Mouse (Mus musculus) hindbrain, embryonic 15.5 days (tissue): ENCODE results near the gene Rab10. TPM values are rescaled to one million over a fixed set of nuclear protein-coding genes. Genes with fewer than 3 reads are reported as not detected.

Experiments used
- ATAC-seq: fragments of 200-750 bp; cut with Nextera tagmentation; 2 replicates; pipeline ENCODE4 v1.8.0; 2017; ENCODE audit warnings: low read depth, moderate number of reproducible peaks, moderate TSS enrichment; ENCODE audit not compliant: low FRiP score
- H3K27ac ChIP-seq: fragments of 300-500 bp; sonication (generic); replicated peaks from 2 replicates; pipeline ENCODE4 v1.5.1; 2015; ENCODE audit warnings: mild to moderate bottlenecking, inconsistent platforms
- H3K27me3 ChIP-seq: fragments of 300-500 bp; sonication (generic); 2 replicates; pipeline ENCODE4 v1.6.1; 2015; ENCODE audit warnings: control low read depth, inconsistent platforms
- H3K36me3 ChIP-seq: fragments of 300-500 bp; sonication (generic); 2 replicates; pipeline ENCODE4 v1.6.1; 2015; ENCODE audit warnings: control low read depth, inconsistent platforms
- H3K4me1 ChIP-seq: fragments of 300-500 bp; sonication (generic); replicated peaks from 2 replicates; pipeline ENCODE4 v1.6.1; 2015; ENCODE audit warnings: control low read depth, inconsistent platforms
- H3K4me2 ChIP-seq: fragments of 300-500 bp; sonication (generic); 2 replicates; pipeline ENCODE4 v1.6.1; 2015; ENCODE audit warnings: moderate library complexity, mild to moderate bottlenecking, inconsistent platforms
- H3K4me3 ChIP-seq: fragments of 300-500 bp; sonication (generic); 2 replicates; pipeline ENCODE4 v1.5.1; 2015; ENCODE audit warnings: mild to moderate bottlenecking, inconsistent platforms
- H3K9ac ChIP-seq: fragments of 300-500 bp; sonication (generic); 2 replicates; pipeline ENCODE4 v1.6.1; 2015; ENCODE audit warnings: inconsistent platforms
- H3K9me3 ChIP-seq: fragments of 300-500 bp; sonication (generic); 2 replicates; pipeline ENCODE4 v1.6.1; 2016; ENCODE audit warnings: control low read depth, inconsistent platforms
- WGBS: fragments of 180-500 bp; shearing (Covaris S2); methylation state at CpG from one replicate; pipeline ENCODE4 v1.1.7; 2015; 5-methylcytosine and 5-hydroxymethylcytosine counted together
- polyA plus RNA-seq: library from polyadenylated mRNA; unstranded; fragments of >200 nt; fragmentation: Nextera tagmentation; extraction: Ambion mirVana; gene quantifications from 2 replicates; pipeline ENCODE4 v1.2.1, GENCODE M21; 2015

The Rab10 gene
- polyA plus RNA-seq, 1 experiment from 2014 or later = 161 TPM

DNA sequence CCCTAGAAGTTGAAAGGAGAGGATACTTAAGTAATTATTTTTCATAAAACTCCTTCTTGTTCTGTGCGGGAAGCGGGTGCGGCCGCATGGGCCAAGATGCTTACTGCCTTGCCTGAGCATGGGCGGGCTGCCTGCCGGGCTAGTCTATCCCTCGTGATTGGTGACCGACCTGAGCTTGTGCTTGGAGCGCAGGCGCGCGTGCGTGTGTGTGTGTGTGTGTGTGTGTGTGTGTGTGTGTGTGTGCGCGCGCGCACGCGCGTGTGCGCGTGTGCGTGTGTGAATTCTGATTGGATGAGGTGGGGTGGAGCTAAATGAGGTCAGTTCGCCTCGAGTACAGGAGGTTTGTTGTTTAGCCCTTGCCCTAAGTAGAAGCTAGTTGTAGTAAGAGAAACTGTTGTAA, 48.2 kb downstream of the Rab10 start:
- H3K27ac ChIP-seq = no peak overlapping the region
- no peak for ATAC-seq
- no peaks in the 10 kb centered on the region for H3K4me1 ChIP-seq
- H3K36me3 ChIP-seq = 0 out of 2 replicates have a peak, but pooled peaks cover 9% of the 10 kb centered on the region
- no peaks in the 10 kb centered on the region for H3K27me3 ChIP-seq
- no peak overlapping the region for H3K4me2 ChIP-seq
- 99% methylated on average over 25 of the region's 25 CpGs for WGBS
- no peak overlapping the region for H3K4me3 ChIP-seq
- H3K9ac ChIP-seq = no peak overlapping the region
- no peaks in the 10 kb centered on the region for H3K9me3 ChIP-seq

DNA sequence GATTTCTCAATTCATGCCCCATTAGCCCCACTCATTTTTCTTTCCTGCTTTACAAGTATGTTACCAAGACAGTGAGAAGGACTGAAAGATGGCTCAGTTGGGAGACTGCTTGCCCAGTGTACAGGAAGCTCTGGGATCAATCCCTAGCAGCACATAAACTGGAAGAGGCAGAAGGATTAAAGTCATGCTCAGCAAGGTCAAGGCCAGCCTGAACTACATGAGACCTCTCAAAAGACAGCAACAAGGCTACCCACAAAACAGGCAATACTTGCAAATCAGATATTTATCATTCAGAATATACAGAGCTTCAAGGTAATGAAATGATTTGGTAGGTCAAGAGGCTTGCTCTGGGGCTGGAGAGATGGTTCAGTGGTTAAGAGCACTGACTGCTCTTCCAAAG, 53.8 kb downstream of the Rab10 start:
- Histone ChIP-seq H3K9ac (no peak overlapping the region), H3K27me3 (no peaks in the 10 kb centered on the region), H3K36me3 (peaks cover 21% of the 10 kb centered on the region), H3K4me2 (no peak overlapping the region), H3K4me3 (no peak overlapping the region), H3K27ac (no peak overlapping the region), H3K9me3 (no peaks in the 10 kb centered on the region), H3K4me1 (no peaks in the 10 kb centered on the region)
- ATAC-seq = no peak

DNA sequence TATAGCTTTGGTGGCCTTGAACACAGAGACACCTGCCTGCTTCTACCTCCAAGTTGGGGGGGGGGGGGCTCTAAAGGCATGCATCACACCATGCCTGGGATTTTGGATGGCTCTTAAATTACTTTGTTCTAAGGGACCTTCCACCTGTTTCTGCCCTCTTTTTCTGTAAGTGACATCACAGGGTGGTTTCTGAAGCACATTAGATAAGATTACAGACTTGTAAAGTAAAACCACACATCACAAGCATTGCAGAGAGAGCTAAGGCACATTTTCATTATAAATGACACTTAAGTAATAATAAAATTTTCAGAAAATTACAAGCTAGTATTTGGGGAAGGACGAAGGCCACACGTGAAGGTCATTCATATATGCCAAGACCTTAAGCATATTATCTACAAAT, 54.3 kb downstream of the Rab10 start:
- H3K9ac ChIP-seq = no peak overlapping the region
- no peaks in the 10 kb centered on the region for H3K9me3 ChIP-seq
- no peak overlapping the region for H3K4me2 ChIP-seq
- peaks cover 20% of the 10 kb centered on the region for H3K36me3 ChIP-seq
- H3K4me1 ChIP-seq = no peaks in the 10 kb centered on the region
- no peaks in the 10 kb centered on the region for H3K27me3 ChIP-seq
- no peak overlapping the region for H3K27ac ChIP-seq
- WGBS = 97% methylated on average over 2 of the region's 2 CpGs
- H3K4me3 ChIP-seq = no peak overlapping the region
- no peak for ATAC-seq

DNA sequence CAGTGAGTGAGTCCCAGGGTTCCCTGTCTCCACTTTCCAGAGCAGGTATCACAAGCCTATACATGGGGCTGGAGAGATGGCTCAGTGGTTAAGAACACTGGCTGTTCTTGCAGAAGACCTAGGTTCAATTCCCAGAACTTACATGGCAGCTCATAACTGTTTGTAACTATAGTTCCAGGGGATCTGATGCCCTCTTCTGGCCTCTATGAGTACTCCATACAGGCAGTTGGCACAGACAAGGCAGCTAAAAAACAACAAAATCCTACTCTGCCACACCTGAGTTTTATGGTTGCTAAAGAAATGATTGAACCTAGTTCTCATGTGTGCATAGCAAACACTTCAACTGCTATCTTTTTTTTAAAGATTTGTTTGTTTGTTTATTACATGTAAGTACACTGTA, 56.2 kb downstream of the Rab10 start:
- H3K9me3 ChIP-seq = no peaks in the 10 kb centered on the region
- peaks cover 32% of the 10 kb centered on the region for H3K36me3 ChIP-seq
- no peak for ATAC-seq
- H3K27me3 ChIP-seq = no peaks in the 10 kb centered on the region
- no peak overlapping the region for H3K4me2 ChIP-seq
- H3K27ac ChIP-seq = no peak overlapping the region
- no peak overlapping the region for H3K9ac ChIP-seq
- no peaks in the 10 kb centered on the region for H3K4me1 ChIP-seq
- H3K4me3 ChIP-seq = no peak overlapping the region

DNA sequence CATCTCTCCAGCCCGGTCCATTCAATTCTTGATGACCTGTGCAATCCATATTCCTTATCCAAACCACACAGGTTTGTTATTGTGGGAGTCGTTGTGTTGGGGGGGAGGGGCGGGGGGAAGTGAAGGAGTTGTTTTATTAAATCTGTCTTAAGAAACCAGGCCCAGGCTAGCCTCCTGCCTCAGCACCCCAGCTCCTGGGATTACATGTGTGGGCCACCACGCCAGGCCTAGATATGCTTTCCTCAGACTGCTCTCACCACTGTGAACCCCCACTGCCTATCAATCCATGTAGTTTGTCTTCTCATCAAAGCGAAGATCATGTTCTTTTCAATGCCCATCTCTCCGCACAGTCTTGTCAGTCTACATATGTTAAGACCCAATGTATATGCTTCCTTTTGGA, 63.7 kb downstream of the Rab10 start:
- 93% methylated on average over 6 of the region's 6 CpGs for WGBS

DNA sequence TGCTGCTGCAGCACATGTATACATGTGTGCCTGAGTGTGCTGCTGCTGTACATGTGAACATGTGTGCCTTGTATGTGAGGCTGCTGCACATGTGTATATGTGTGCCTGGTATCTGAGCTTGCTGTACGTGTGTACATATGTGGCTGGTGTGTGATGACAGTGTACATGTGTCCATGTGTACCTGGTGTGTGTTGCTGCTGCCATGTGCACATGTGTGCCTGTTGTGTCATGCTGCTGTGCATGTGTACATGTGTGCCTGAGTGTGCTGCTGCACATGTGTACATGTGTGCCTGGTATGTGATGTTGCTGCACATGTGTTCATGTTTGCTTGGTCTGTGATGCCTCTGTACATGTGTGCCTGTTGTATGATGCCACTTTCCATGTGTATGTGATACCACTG, 70.2 kb downstream of the Rab10 start:
- ATAC-seq = no peak
- Histone ChIP-seq H3K4me1 (peaks cover 18% of the 10 kb centered on the region; the same call in 1 of the 2 replicates), H3K36me3 (peaks cover 25% of the 10 kb centered on the region), H3K9me3 (no peaks in the 10 kb centered on the region), H3K27ac (no peak overlapping the region), H3K27me3 (no peaks in the 10 kb centered on the region), H3K4me2 (no peak overlapping the region), H3K9ac (no peak overlapping the region), H3K4me3 (no peak overlapping the region)
- WGBS = 100% methylated on average over 1 of the region's 1 CpGs

More for the DNA sequence above, 63.7 kb downstream of the Rab10 start:
- no peak for ATAC-seq
- Histone ChIP-seq H3K9ac (no peak overlapping the region), H3K4me3 (no peak overlapping the region), H3K9me3 (no peaks in the 10 kb centered on the region), H3K4me1 (no peaks in the 10 kb centered on the region), H3K36me3 (peaks cover 23% of the 10 kb centered on the region), H3K27ac (no peak overlapping the region), H3K4me2 (no peak overlapping the region), H3K27me3 (no peaks in the 10 kb centered on the region)

DNA sequence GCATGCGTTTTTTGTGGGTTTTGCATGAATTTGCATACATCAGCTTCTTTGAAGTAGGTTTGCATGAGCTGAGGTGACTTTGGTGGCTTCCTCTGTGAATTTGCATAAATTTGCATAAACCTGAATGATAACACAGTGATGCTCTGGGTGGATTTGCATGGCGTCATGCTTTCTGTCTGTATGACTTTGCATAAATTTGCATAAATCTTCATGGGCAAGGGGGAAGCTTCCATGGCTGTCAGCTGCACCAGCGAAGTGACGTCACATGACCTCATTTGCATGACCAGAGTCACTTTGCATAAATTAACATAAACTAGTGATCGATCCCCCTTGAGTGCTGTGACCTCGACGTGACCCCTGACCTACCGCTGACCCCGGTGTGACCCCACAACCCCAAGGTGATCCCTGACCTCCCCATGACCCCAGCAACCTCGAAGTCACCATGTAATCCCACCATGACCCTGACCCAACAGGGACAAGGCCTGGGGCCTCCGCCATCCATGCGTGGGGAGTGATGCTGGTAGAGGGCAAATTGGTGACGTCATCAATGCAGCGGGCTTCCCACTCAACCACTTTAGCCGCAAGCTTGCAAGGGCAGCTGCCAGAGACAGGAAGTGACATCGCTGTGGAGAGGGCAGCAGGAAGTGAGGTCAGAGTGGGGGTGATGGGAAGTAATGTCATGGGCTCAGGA, 71.3 kb downstream of the Rab10 start:
- Histone ChIP-seq H3K9me3 (no peaks in the 10 kb centered on the region), H3K27ac (no peak overlapping the region), H3K4me3 (no peak overlapping the region), H3K27me3 (no peaks in the 10 kb centered on the region), H3K36me3 (peaks cover 25% of the 10 kb centered on the region), H3K9ac (no peak overlapping the region), H3K4me1 (peaks cover 19% of the 10 kb centered on the region; the same call in 1 of the 2 replicates), H3K4me2 (no peak overlapping the region)
- 77% methylated on average over 16 of the region's 16 CpGs for WGBS
- no peak for ATAC-seq

DNA sequence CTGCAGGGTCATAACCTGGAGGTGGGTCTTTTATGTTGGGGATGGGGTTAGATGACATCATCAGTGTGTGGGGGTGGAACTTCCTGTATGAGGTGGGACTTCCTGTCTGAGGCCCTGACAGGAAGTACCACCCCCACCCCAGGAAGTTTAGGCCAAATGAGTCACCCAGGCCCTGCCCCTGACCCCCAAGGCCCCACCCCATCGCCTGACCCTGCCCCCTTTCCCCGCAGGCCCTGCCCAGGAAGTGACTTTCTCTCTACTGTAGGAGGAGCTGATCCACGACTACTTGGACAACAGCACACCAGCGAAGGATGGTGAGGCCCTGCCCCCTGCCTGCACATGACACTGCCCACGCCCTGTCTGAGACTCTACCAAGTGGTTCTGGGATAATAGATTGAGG, 72.0 kb downstream of the Rab10 start:
- ATAC-seq = no peak
- WGBS = 55% methylated on average over 5 of the region's 5 CpGs
- Histone ChIP-seq H3K27ac (no peak overlapping the region), H3K27me3 (no peaks in the 10 kb centered on the region), H3K36me3 (peaks cover 25% of the 10 kb centered on the region), H3K4me2 (no peak overlapping the region), H3K9ac (no peak overlapping the region), H3K4me1 (peaks cover 19% of the 10 kb centered on the region; the same call in 1 of the 2 replicates), H3K4me3 (no peak overlapping the region), H3K9me3 (no peaks in the 10 kb centered on the region)

DNA sequence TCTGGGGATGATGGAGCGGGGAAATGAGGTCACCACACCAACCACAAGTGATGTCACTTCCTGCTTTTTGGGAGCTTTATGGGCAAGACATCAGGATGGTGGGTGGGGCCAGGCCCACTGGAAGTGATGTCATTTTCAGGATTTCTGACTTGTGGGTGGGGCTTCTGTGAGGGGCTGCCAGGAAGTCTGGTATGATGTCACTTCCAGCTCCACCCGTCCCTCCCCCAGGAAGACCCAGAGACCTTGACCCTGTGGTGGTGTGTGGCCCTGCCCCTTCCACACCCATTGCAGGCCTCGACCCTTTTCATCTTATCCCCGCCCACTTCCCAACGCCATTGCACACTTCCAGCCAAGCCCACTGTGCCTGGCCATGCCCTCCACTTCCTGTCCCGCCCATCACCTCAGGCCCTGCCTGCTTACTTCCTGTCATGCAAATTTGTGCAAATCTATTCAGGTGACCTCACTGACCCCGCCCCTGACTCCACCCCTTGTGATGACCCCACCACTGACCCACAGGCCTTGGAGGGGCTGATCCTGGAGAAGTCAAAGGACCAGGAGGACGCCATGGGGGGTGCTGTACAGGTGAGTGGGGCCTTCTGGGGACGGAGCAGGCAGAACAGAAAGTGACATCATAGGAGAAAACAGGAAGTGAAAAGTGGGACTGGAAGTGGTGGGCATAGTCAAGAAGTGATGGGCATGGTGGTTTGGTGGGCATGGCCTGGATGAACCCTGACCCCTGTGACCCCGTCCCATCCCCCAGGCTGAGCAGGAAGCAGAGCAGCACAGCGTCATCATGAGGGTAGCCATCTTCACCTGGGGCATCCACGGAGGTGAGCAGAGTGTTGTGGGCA, 72.7 kb downstream of the Rab10 start:
- no peaks in the 10 kb centered on the region for H3K27me3 ChIP-seq
- peak overlapping the region; percentile 51 for H3K4me2 ChIP-seq
- no peak overlapping the region for H3K9ac ChIP-seq
- peaks cover 25% of the 10 kb centered on the region for H3K36me3 ChIP-seq
- no peaks in the 10 kb centered on the region for H3K9me3 ChIP-seq
- no peak for ATAC-seq
- peaks cover 19% of the 10 kb centered on the region; the same call in 1 of the 2 replicates for H3K4me1 ChIP-seq
- 98% methylated on average over 12 of the region's 12 CpGs for WGBS
- no peak overlapping the region for H3K27ac ChIP-seq
- no peak overlapping the region for H3K4me3 ChIP-seq

DNA sequence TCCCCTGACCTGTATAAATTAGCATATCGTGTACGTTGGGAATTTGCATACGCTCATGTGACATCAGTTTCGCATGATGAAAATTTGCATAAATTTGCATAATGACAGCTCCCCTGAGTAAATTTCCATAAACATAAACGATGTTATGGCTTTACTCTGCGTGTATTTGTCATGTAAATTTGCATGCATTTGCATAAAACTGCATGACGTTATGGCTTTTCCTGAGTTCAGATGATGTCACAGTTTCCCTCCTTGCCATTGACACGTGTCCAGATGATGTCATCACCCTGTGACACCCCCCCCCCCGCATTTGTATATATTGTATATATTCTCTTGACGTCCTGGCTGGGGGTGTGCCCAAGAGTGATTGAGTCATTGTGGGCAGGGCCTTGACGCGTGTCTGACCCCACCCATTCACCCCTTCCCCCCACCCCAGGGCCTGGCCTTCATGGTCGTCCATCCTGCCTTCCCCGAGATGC, 73.6 kb downstream of the Rab10 start:
- 50% methylated on average over 14 of the region's 14 CpGs for WGBS
- no peak; the same call in 1 of the 2 replicates for ATAC-seq
- peak overlapping the region; percentile 51 for H3K4me2 ChIP-seq
- H3K9ac ChIP-seq = peak overlapping the region; percentile 51
- H3K4me3 ChIP-seq = peak overlapping the region; percentile 64
- peak overlapping the region; percentile 91 for H3K27ac ChIP-seq
- no peaks in the 10 kb centered on the region for H3K27me3 ChIP-seq
- peaks cover 19% of the 10 kb centered on the region; the same call in 1 of the 2 replicates for H3K4me1 ChIP-seq
- no peaks in the 10 kb centered on the region for H3K9me3 ChIP-seq
- H3K36me3 ChIP-seq = peaks cover 25% of the 10 kb centered on the region

DNA sequence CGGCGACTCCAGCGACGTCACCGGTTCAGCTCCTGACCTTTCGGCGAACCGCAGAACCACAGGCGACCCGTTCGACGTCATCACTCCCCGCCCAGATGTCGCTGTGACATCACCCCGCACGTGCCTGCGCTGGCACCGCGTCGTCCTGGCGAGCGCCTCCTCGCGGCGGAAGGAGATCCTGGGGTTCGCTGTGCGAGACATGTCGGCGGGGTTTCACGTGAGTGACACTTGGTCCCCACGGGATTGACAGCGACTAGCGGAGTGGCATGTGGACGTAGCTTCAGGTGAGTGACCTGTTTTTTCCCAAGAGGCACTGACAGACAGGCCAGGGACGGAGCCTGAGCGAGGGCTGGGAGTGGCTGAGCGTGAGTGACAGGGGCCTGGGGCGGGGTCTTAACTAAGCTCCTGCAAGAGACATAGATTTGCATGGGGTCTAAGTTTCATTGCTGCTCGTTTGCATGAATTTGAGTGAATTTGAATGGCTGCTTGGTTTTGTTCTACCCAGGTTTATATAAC, 74.1 kb downstream of the Rab10 start:
- WGBS = 20% methylated on average over 39 of the region's 39 CpGs
- peaks cover 24% of the 10 kb centered on the region for H3K36me3 ChIP-seq

DNA sequence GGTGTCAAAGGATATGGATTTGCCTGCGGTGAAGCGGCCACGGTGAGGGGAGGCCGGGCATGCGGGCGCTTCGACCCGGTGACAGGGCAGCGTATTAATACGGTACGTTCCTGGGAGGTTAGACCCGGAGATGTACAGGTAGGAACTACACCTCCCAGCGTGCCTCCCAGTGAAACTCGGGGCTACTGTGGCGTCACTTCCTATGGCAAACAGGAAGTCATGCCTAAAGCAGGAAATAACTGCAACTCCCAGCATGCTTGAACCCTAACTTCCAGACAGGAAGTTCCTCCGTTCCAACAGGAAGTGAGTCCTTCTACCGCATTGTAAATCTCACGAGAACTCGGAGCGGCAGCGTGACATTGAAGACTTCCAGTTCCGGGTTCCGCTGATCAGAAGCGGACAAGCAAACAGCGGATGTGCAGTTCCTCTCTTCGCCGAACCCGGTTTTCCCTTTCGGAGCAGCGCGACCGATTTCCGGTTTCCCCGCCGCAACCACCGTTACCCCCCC, 74.6 kb downstream of the Rab10 start:
- peak overlapping the region; percentile 63 for H3K4me2 ChIP-seq
- 20% methylated on average over 36 of the region's 36 CpGs for WGBS
- H3K9ac ChIP-seq = peak overlapping the region; percentile 51
- peak overlapping the region; percentile 91 for H3K27ac ChIP-seq
- no peaks in the 10 kb centered on the region for H3K27me3 ChIP-seq
- peak; percentile 89 for ATAC-seq
- H3K36me3 ChIP-seq = peaks cover 20% of the 10 kb centered on the region
- H3K4me1 ChIP-seq = peaks cover 19% of the 10 kb centered on the region; the same call in 1 of the 2 replicates
- peak overlapping the region; percentile 64 for H3K4me3 ChIP-seq
- no peaks in the 10 kb centered on the region for H3K9me3 ChIP-seq

More for the DNA sequence above, 74.1 kb downstream of the Rab10 start:
- Histone ChIP-seq H3K9me3 (no peaks in the 10 kb centered on the region), H3K27ac (peak overlapping the region; percentile 91), H3K27me3 (no peaks in the 10 kb centered on the region), H3K9ac (peak overlapping the region; percentile 51), H3K4me2 (peak overlapping the region; percentile 51), H3K4me1 (peaks cover 19% of the 10 kb centered on the region; the same call in 1 of the 2 replicates), H3K4me3 (peak overlapping the region; percentile 64)
- peak; percentile 74 for ATAC-seq
